ENCODE assay signal across 7 mouse cellular contexts in genomic region chr7:49397441-49398003, GRCm38 (mm10).
DNase-seq lines count a peak whose midpoint lies in the region; ATAC-seq lines count a peak whose summit lies in the region.

No protein-coding gene starts in this region.

- H3K9ac ChIP-seq in limb, embryonic 12.5 days (replicated peaks), result no peak overlapping the region

- 75% methylated on average over 17 of the region's 17 CpGs for WGBS in limb, embryonic 12.5 days
- WGBS in limb, embryonic 10.5 days, result 83% methylated on average over 17 of the region's 17 CpGs

- peak overlapping the region; percentile 64; the same call in 1 of the 2 replicates for H3K27ac ChIP-seq in limb, embryonic 12.5 days
- H3K27ac ChIP-seq in limb, embryonic 10.5 days, result no peak overlapping the region; the same call in 1 of the 2 replicates

- H3K9me3 ChIP-seq in limb, embryonic 12.5 days, result peaks cover 5% of the 10 kb centered on the region; the same call in 1 of the 2 replicates
- no peaks in the 10 kb centered on the region for H3K9me3 ChIP-seq in limb, embryonic 10.5 days (replicated peaks)

- no peaks in the 10 kb centered on the region for H3K36me3 ChIP-seq in limb, embryonic 12.5 days
- no peaks in the 10 kb centered on the region for H3K36me3 ChIP-seq in limb, embryonic 10.5 days

- DNase-seq in limb, embryonic 10.5 days (ENCODE audit: low spot score), result no peak
- peak; percentile 5 for DNase-seq in c-Kit-positive CD71-negative TER-119-negative erythroid progenitor cells, embryonic 14.5 days (ENCODE audit: low read depth)
- DNase-seq in heart, postnatal 36 days, result peak; percentile 29 to 47
- no peak for DNase-seq in B cell, adult 2 months
- DNase-seq in left cerebral cortex, adult 18-20 months (ENCODE audit: low spot score in 2 of 2), result no peak

- H3K4me1 ChIP-seq in limb, embryonic 12.5 days (replicated peaks), result peaks cover 40% of the 10 kb centered on the region
- H3K4me1 ChIP-seq in limb, embryonic 10.5 days, result peaks cover 22% of the 10 kb centered on the region

- intact Hi-C loops in heart, postnatal 36 days (cut with DNase I), result loop anchor here (2.0 to 5.0 kb wide), 2 partner anchors 29 to 55 kb away; no protein-coding TSS in a partner anchor

- H3K4me2 ChIP-seq in limb, embryonic 12.5 days, result no peak overlapping the region

- ATAC-seq in limb, embryonic 12.5 days (ENCODE audit: insufficient number of reproducible peaks, insufficient read depth, low FRiP score, low TSS enrichment, low read depth), result no peak
- ATAC-seq in megakaryocyte, adult 5-6 weeks (ENCODE audit: poor library complexity, severe bottlenecking), result peak; percentile 71

- H3K27me3 ChIP-seq in limb, embryonic 12.5 days, result no peaks in the 10 kb centered on the region
- no peaks in the 10 kb centered on the region for H3K27me3 ChIP-seq in limb, embryonic 10.5 days (ENCODE audit: low read depth, poor library complexity, severe bottlenecking)

- H3K4me3 ChIP-seq in limb, embryonic 12.5 days (replicated peaks), result no peak overlapping the region
- H3K4me3 ChIP-seq in limb, embryonic 10.5 days, result no peak overlapping the region

Comparison
In these comparisons a context has a peak if more than half of its experiments do, and no peak if none do; other contexts are left out.
1. DNase-seq: peak in c-Kit-positive CD71-negative TER-119-negative erythroid progenitor cells, embryonic 14.5 days (single experiment) and heart, postnatal 36 days (2 of 2); none in limb, embryonic 10.5 days (single experiment), B cell, adult 2 months (0 of 2) and left cerebral cortex, adult 18-20 months (0 of 2).